Mouse (Mus musculus): ENCODE measurements around the gene Msl1. TPM values are rescaled to one million over a fixed set of nuclear protein-coding genes. Genes with fewer than 3 reads are reported as not detected.

The Msl1 gene
- polyA plus RNA-seq, 1 experiment from 2014 or later, result 39.9 TPM

DNA sequence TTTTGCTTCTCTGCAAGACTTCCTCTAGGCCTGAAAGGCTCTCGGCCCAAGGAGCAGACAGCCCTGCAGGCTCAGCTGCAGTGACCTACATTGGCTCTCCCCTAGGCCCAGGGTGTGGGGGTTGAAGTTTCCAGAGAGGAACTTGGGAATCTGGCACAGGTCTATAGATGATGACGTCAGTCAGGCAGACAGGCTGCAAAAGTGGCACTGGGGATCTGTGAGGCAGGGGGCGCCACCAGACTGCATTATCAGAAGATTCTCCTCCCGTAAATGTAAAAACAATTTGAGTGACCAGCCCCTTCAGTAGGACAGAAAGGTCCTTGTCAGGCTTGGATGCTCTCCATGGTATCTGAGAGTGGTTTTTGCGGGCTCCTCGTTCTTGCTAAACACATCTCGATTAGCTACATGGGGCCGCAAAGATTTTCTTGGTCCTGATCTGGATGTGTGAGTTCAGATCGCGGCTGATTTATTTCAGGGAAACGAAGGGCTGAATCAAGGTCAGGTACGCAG is 9.5 kb upstream of the Msl1 start:
- H3K4me1 ChIP-seq, result peaks cover 69% of the 10 kb centered on the region
- no peak overlapping the region for H3K4me3 ChIP-seq (replicated peaks)
- no peaks in the 10 kb centered on the region for H3K27me3 ChIP-seq
- peak overlapping the region; percentile 73 for H3K27ac ChIP-seq
- H3K9me3 ChIP-seq, result no peaks in the 10 kb centered on the region
- 12% methylated on average over 12 of the region's 12 CpGs for WGBS
- H3K4me2 ChIP-seq, result peak overlapping the region; percentile 38
- no peaks in the 10 kb centered on the region for H3K36me3 ChIP-seq (replicated peaks)
- no peak for ATAC-seq (ENCODE audit: low FRiP score)
- no peak overlapping the region; the same call in 1 of the 2 replicates for H3K9ac ChIP-seq

GRCm38 (mm10) chr11:98786359-98787214 is 8.7 kb upstream of the Msl1 start:
- 3% methylated on average over 13 of the region's 15 CpGs for WGBS
- no peak overlapping the region for H3K4me3 ChIP-seq (replicated peaks)

DNA sequence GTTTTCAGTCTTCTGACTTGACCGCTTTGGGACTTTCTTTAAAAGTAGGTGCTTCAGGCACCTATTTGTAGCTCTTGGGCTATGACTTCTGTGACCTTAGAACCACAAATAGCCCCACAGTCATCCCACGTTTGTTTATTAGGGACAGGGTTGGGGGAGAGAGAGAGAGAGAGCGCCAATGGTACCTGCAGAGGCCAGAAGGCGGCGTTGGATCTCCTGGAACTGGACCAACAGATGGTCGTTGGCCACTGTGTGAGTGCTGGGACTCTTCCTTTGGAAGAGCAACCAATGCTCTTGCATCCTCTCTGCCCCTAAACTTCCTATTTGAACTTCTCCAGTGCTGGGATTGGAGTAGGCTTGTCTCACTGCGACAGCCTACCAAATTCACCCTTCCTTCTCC is 8.1 kb upstream of the Msl1 start:
- no peak for ATAC-seq (ENCODE audit: low FRiP score)
- no peaks in the 10 kb centered on the region for H3K27me3 ChIP-seq
- H3K4me1 ChIP-seq, result peaks cover 61% of the 10 kb centered on the region
- H3K9ac ChIP-seq, result no peak overlapping the region
- H3K4me2 ChIP-seq, result peak overlapping the region; percentile 38
- H3K9me3 ChIP-seq, result no peaks in the 10 kb centered on the region
- WGBS, result 38% methylated on average over 7 of the region's 7 CpGs
- no peak overlapping the region; the same call in 1 of the 2 replicates for H3K27ac ChIP-seq
- no peaks in the 10 kb centered on the region for H3K36me3 ChIP-seq (replicated peaks)
- H3K4me3 ChIP-seq (replicated peaks), result no peak overlapping the region

More at GRCm38 (mm10) chr11:98786359-98787214, 8.7 kb upstream of the Msl1 start:
- H3K9ac ChIP-seq, result no peak overlapping the region; the same call in 1 of the 2 replicates
- no peaks in the 10 kb centered on the region for H3K36me3 ChIP-seq (replicated peaks)
- H3K9me3 ChIP-seq, result no peaks in the 10 kb centered on the region
- H3K4me1 ChIP-seq, result peaks cover 63% of the 10 kb centered on the region
- H3K27me3 ChIP-seq, result no peaks in the 10 kb centered on the region
- H3K4me2 ChIP-seq, result peak overlapping the region; percentile 38
- ATAC-seq (ENCODE audit: low FRiP score), result peak; percentile 28; the same call in 1 of the 2 replicates
- peak overlapping the region; percentile 73 for H3K27ac ChIP-seq

DNA sequence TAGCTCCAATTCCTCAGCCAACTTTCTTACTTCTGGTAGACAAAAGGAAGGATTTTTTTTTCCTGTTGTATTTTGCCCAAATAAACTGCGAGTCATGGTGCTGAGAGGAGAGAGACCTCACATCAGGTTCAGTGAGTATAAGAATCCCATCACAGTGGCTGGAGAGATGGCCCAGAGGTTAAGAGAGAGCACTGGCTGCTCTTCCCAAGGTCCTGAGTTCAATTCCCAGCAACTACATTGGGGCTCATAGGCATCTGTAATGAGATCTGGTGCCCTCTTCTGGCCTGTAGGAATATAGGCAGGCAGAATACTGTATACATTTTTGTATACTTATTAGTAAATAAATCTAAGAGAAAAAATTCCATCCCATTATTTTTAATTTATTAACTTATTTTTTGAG is 7.6 kb upstream of the Msl1 start:
- Histone ChIP-seq H3K9me3 (no peaks in the 10 kb centered on the region), H3K27ac (no peak overlapping the region), H3K9ac (no peak overlapping the region), H3K4me1 (peaks cover 60% of the 10 kb centered on the region), H3K4me3 (replicated peaks) (no peak overlapping the region), H3K27me3 (no peaks in the 10 kb centered on the region), H3K4me2 (no peak overlapping the region), H3K36me3 (replicated peaks) (no peaks in the 10 kb centered on the region)
- ATAC-seq (ENCODE audit: low FRiP score), result no peak
- WGBS, result 96% methylated on average over 1 of the region's 1 CpGs

DNA sequence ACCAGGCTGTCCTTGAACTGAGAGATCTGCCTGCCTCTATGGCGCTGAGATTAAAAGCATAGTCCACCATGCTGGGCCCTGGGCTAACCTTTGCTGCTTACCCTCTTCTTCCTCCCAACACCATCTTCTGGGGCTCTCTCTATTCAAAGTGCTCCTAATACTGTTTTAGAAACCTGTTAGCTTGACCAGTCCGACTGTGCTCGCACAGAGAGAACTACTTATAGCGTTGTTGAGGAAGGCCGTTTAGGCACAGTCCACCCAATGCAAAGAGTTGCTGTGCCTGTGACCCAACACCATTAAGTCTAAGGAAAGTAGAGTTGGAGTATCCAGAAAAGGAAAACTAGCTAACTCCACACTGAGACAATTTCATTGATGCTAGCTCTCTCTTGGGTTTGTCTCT is 7.2 kb upstream of the Msl1 start:
- no peaks in the 10 kb centered on the region for H3K36me3 ChIP-seq (replicated peaks)
- H3K9ac ChIP-seq, result no peak overlapping the region
- no peak overlapping the region for H3K4me3 ChIP-seq (replicated peaks)
- H3K27ac ChIP-seq, result peak overlapping the region; percentile 71; the same call in 1 of the 2 replicates
- no peak overlapping the region for H3K4me2 ChIP-seq
- 88% methylated on average over 5 of the region's 5 CpGs for WGBS
- no peaks in the 10 kb centered on the region for H3K9me3 ChIP-seq
- peaks cover 60% of the 10 kb centered on the region for H3K4me1 ChIP-seq
- ATAC-seq (ENCODE audit: low FRiP score), result no peak
- no peaks in the 10 kb centered on the region for H3K27me3 ChIP-seq

DNA sequence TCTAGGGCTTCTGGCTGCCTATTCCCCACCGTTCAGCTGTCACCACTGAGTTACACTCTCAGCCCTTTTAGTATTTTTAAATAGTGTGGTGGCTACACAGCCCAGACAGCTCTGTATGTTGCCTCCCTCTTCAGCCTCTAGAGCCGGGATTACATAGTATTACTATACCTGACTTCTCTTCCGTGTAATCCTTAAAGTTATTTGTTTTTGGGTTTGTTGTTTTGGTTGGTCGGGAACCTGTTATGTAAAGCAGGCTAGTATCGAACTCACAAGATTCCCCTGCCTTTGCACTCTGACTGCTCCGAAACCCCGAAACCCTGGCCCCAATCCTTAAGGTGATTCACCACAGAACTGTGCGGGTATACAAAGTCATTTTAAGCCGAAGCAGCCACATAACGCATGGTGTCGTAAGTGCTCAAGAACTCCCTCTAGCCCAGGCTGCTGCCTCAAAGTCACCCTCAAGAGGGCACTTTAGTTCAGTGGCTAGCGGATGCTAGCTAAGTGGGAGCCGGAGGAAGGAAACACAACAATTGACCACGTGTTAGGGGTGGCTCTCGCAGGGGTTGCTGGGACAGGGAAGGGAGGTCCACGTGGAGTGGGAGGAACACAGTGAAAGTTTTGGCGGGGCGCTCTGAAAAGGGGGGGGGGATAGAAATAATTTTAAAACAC is 6.6 kb upstream of the Msl1 start:
- Histone ChIP-seq H3K4me3 (replicated peaks) (peak overlapping the region; percentile 45), H3K27ac (peak overlapping the region; percentile 71), H3K36me3 (replicated peaks) (no peaks in the 10 kb centered on the region), H3K27me3 (no peaks in the 10 kb centered on the region), H3K9me3 (no peaks in the 10 kb centered on the region), H3K9ac (peak overlapping the region; percentile 60; the same call in 1 of the 2 replicates), H3K4me1 (peaks cover 60% of the 10 kb centered on the region), H3K4me2 (peak overlapping the region; percentile 92)
- WGBS, result 14% methylated on average over 17 of the region's 18 CpGs
- peak; percentile 85 for ATAC-seq (ENCODE audit: low FRiP score)

DNA sequence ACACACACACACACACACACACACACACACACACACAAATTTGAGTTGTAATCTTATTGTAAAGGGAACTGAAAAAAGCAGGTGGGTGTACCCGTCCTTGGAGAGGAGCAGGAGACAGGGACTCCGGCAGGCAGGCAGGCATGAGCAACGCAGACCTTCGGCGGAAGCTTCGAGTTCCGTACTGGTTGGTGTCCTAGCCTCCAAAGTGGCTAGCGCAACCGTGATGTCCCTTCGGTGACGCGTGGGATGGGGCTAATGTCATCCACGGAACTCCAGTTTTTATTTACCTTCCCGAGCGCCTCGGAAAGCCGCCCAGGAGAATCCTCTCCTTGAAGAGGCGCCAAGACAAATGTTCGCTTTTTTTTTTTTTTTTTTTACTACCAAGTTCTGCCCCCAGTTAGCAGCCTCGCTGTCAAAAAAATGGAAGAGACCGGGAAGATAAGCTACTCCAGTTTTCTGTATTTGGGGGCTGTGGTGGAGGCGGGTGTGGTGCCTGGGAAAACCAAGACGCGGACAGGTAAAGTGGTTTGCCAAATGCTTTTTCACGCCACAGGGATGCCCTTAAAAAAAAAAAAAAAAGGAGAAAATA is 6.0 kb upstream of the Msl1 start:
- peak overlapping the region; percentile 60 for H3K9ac ChIP-seq
- no peaks in the 10 kb centered on the region for H3K36me3 ChIP-seq (replicated peaks)
- H3K4me2 ChIP-seq, result peak overlapping the region; percentile 92
- peak overlapping the region; percentile 45 for H3K4me3 ChIP-seq (replicated peaks)
- 0 out of 2 replicates have a peak overlapping the region, but pooled peaks have one; percentile 71 for H3K27ac ChIP-seq
- WGBS, result 1% methylated on average over 25 of the region's 25 CpGs
- no peaks in the 10 kb centered on the region for H3K9me3 ChIP-seq
- no peaks in the 10 kb centered on the region for H3K27me3 ChIP-seq
- H3K4me1 ChIP-seq, result peaks cover 61% of the 10 kb centered on the region
- ATAC-seq (ENCODE audit: low FRiP score), result 0 out of 2 replicates have a peak, but pooled peaks have one; percentile 18

GRCm38 (mm10) chr11:98789824-98790223 is 5.5 kb upstream of the Msl1 start:
- no peaks in the 10 kb centered on the region for H3K36me3 ChIP-seq (replicated peaks)
- H3K27me3 ChIP-seq, result no peaks in the 10 kb centered on the region
- no peak overlapping the region for H3K27ac ChIP-seq
- no peaks in the 10 kb centered on the region for H3K9me3 ChIP-seq
- H3K4me3 ChIP-seq (replicated peaks), result peak overlapping the region; percentile 45
- peaks cover 61% of the 10 kb centered on the region for H3K4me1 ChIP-seq
- WGBS, result 38% methylated on average over 5 of the region's 5 CpGs
- no peak for ATAC-seq (ENCODE audit: low FRiP score)
- peak overlapping the region; percentile 92 for H3K4me2 ChIP-seq
- H3K9ac ChIP-seq, result no peak overlapping the region; the same call in 1 of the 2 replicates

GRCm38 (mm10) chr11:98790631-98791205 is 4.6 kb upstream of the Msl1 start:
- H3K27me3 ChIP-seq, result no peaks in the 10 kb centered on the region
- H3K9me3 ChIP-seq, result no peaks in the 10 kb centered on the region
- WGBS, result 83% methylated on average over 5 of the region's 5 CpGs
- no peak overlapping the region for H3K4me2 ChIP-seq
- peaks cover 55% of the 10 kb centered on the region for H3K4me1 ChIP-seq
- no peaks in the 10 kb centered on the region for H3K36me3 ChIP-seq (replicated peaks)
- H3K9ac ChIP-seq, result no peak overlapping the region
- no peak overlapping the region for H3K4me3 ChIP-seq (replicated peaks)
- no peak for ATAC-seq (ENCODE audit: low FRiP score)
- H3K27ac ChIP-seq, result no peak overlapping the region

GRCm38 (mm10) chr11:98791448-98791847 is 3.9 kb upstream of the Msl1 start:
- no peaks in the 10 kb centered on the region for H3K36me3 ChIP-seq (replicated peaks)
- H3K4me3 ChIP-seq (replicated peaks), result no peak overlapping the region
- H3K9me3 ChIP-seq, result no peaks in the 10 kb centered on the region
- H3K27me3 ChIP-seq, result no peaks in the 10 kb centered on the region
- H3K4me1 ChIP-seq, result peaks cover 48% of the 10 kb centered on the region
- no peak overlapping the region for H3K9ac ChIP-seq
- no peak overlapping the region for H3K4me2 ChIP-seq
- ATAC-seq (ENCODE audit: low FRiP score), result no peak
- no peak overlapping the region for H3K27ac ChIP-seq
- 75% methylated on average over 1 of the region's 1 CpGs for WGBS

DNA sequence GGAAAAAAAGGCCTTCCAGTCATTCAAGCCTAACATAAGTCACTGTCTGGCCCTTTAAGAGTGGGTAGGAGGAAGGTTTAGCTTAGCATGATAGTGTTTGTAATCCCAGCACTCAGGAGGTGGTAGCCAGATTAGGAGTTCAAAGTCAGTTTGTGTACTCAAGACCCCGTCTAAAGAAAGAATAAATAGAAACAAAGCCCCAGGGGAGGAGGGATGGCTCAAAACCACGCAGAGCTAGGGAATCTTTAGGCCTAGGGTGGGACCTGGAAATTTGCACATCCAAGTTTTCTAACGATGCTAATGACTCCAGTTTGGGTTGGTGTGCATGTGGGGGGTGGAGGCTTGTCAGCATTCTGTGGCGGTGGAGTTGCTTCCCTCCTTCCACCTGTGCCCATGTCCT is 3.2 kb upstream of the Msl1 start:
- no peaks in the 10 kb centered on the region for H3K36me3 ChIP-seq (replicated peaks)
- H3K9ac ChIP-seq, result peak overlapping the region; percentile 0; the same call in 1 of the 2 replicates
- ATAC-seq (ENCODE audit: low FRiP score), result no peak
- peaks cover 44% of the 10 kb centered on the region for H3K4me1 ChIP-seq
- no peak overlapping the region for H3K27ac ChIP-seq
- no peak overlapping the region for H3K4me3 ChIP-seq (replicated peaks)
- H3K4me2 ChIP-seq, result no peak overlapping the region
- H3K9me3 ChIP-seq, result no peaks in the 10 kb centered on the region
- WGBS, result 7% methylated on average over 4 of the region's 4 CpGs
- H3K27me3 ChIP-seq, result no peaks in the 10 kb centered on the region

All from forebrain, embryonic 12.5 days (tissue).